Mouse (Mus musculus) embryonic facial prominence, embryonic 14.5 days (tissue): ENCODE data around the gene Ctbp2. TPM values are rescaled to one million over a fixed set of nuclear protein-coding genes. Genes with fewer than 3 reads are reported as not detected.

ENCODE experiments used
- ATAC-seq: fragments of 200-750 bp; cut with Nextera tagmentation; 2 replicates; pipeline ENCODE4 v1.8.0; 2017; ENCODE audit warnings: low read depth, moderate number of reproducible peaks, moderate TSS enrichment
- DNase-seq: peaks from one replicate; pipeline ENCODE4 v3.0.0-alpha.2; 2015; ENCODE audit warnings: low spot score
- H3K27ac ChIP-seq: fragments of 300-500 bp; sonication (generic); replicated peaks from 2 replicates; pipeline ENCODE4 v1.5.1; 2014; ENCODE audit warnings: low read depth, mild to moderate bottlenecking, low read length, moderate library complexity
- H3K27me3 ChIP-seq: fragments of 300-500 bp; sonication (generic); replicated peaks from 2 replicates; pipeline ENCODE4 v1.6.1; 2014; ENCODE audit warnings: low read length; ENCODE audit not compliant: control insufficient read depth, insufficient read depth
- H3K36me3 ChIP-seq: fragments of 300-500 bp; sonication (generic); 2 replicates; pipeline ENCODE4 v1.6.1; 2014; ENCODE audit warnings: low read length, mixed read lengths; ENCODE audit not compliant: control insufficient read depth, insufficient read depth
- H3K4me1 ChIP-seq: fragments of 300-500 bp; sonication (generic); 2 replicates; pipeline ENCODE4 v1.6.1; 2014; ENCODE audit warnings: antibody characterized with exemption, low read length; ENCODE audit not compliant: control insufficient read depth, insufficient read depth
- H3K4me2 ChIP-seq: fragments of 300-500 bp; sonication (generic); 2 replicates; pipeline ENCODE4 v1.6.1; 2014; ENCODE audit warnings: low read depth, mild to moderate bottlenecking, low read length, moderate library complexity, mixed read lengths
- H3K4me3 ChIP-seq: fragments of 300-500 bp; sonication (generic); 2 replicates; pipeline ENCODE4 v1.5.1; 2014; ENCODE audit warnings: low read depth, mild to moderate bottlenecking, low read length
- H3K9ac ChIP-seq: fragments of 300-500 bp; sonication (generic); 2 replicates; pipeline ENCODE4 v1.6.1; 2014; ENCODE audit warnings: low read depth, mild to moderate bottlenecking, low read length, moderate library complexity, mixed read lengths
- H3K9me3 ChIP-seq: fragments of 300-500 bp; sonication (generic); 2 replicates; pipeline ENCODE4 v1.6.1; 2016; ENCODE audit warnings: low read length; ENCODE audit not compliant: control insufficient read depth
- WGBS: fragments of 180-500 bp; shearing (Covaris S2); extraction: QIAGEN DNeasy Blood & Tissue Kit; methylation state at CpG from one replicate; pipeline ENCODE4 v1.1.7; 2014; 5-methylcytosine and 5-hydroxymethylcytosine counted together
- polyA plus RNA-seq: library from polyadenylated mRNA; unstranded; fragments of >200 nt; fragmentation: Nextera tagmentation; extraction: Ambion mirVana; gene quantifications from 2 replicates; pipeline ENCODE4 v1.2.1, GENCODE M21; 2014

Ctbp2 gene
- polyA plus RNA-seq, 1 experiment from 2014 or later: 63.0 TPM

- 95% methylated on average over 11 of the region's 11 CpGs for WGBS
- DNase-seq (no peak), ATAC-seq (no peak)
- no peaks in the 10 kb centered on the region; the same call in 1 of the 2 replicates for H3K4me1 ChIP-seq
- H3K36me3 ChIP-seq: peaks cover 49% of the 10 kb centered on the region
- H3K4me3 ChIP-seq: no peak overlapping the region
- no peaks in the 10 kb centered on the region for H3K9me3 ChIP-seq
- no peak overlapping the region for H3K27ac ChIP-seq
- H3K4me2 ChIP-seq: no peak overlapping the region
- no peak overlapping the region for H3K9ac ChIP-seq
- no peaks in the 10 kb centered on the region for H3K27me3 ChIP-seq
Observed at GRCm38 (mm10) chr7:132999061-132999460, 125.1 kb downstream of the Ctbp2 start.

GRCm38 (mm10) chr7:132998639-132999038 is 125.5 kb downstream of the Ctbp2 start:
- Histone ChIP-seq H3K4me3 (no peak overlapping the region), H3K27ac (no peak overlapping the region), H3K36me3 (peaks cover 53% of the 10 kb centered on the region), H3K4me2 (no peak overlapping the region), H3K27me3 (no peaks in the 10 kb centered on the region), H3K4me1 (no peaks in the 10 kb centered on the region; the same call in 1 of the 2 replicates), H3K9me3 (no peaks in the 10 kb centered on the region), H3K9ac (no peak overlapping the region)
- 96% methylated on average over 12 of the region's 12 CpGs for WGBS
- ATAC-seq (no peak), DNase-seq (no peak)

GRCm38 (mm10) chr7:132996391-132996790 is 127.8 kb downstream of the Ctbp2 start:
- WGBS: 85% methylated on average over 5 of the region's 5 CpGs

GRCm38 (mm10) chr7:132994628-132995191 is 129.4 kb downstream of the Ctbp2 start:
- WGBS: 70% methylated on average over 6 of the region's 6 CpGs
- no peak for DNase-seq

More at GRCm38 (mm10) chr7:132996391-132996790, 127.8 kb downstream of the Ctbp2 start:
- Histone ChIP-seq H3K4me3 (no peak overlapping the region), H3K9ac (no peak overlapping the region), H3K9me3 (no peaks in the 10 kb centered on the region), H3K27ac (no peak overlapping the region), H3K27me3 (no peaks in the 10 kb centered on the region), H3K4me1 (no peaks in the 10 kb centered on the region), H3K36me3 (peaks cover 67% of the 10 kb centered on the region), H3K4me2 (no peak overlapping the region)
- DNase-seq: no peak
- no peak for ATAC-seq

GRCm38 (mm10) chr7:132994120-132994519 is 130.0 kb downstream of the Ctbp2 start:
- WGBS: 89% methylated on average over 8 of the region's 8 CpGs
- no peak overlapping the region for H3K4me3 ChIP-seq
- H3K4me2 ChIP-seq: no peak overlapping the region
- no peaks in the 10 kb centered on the region for H3K9me3 ChIP-seq
- DNase-seq (no peak), ATAC-seq (no peak)
- peaks cover 88% of the 10 kb centered on the region for H3K36me3 ChIP-seq
- no peaks in the 10 kb centered on the region for H3K27me3 ChIP-seq
- H3K4me1 ChIP-seq: no peaks in the 10 kb centered on the region
- no peak overlapping the region for H3K9ac ChIP-seq
- H3K27ac ChIP-seq: no peak overlapping the region

More at GRCm38 (mm10) chr7:132994628-132995191, 129.4 kb downstream of the Ctbp2 start:
- Histone ChIP-seq H3K27me3 (no peaks in the 10 kb centered on the region), H3K4me3 (no peak overlapping the region), H3K4me1 (no peaks in the 10 kb centered on the region), H3K9ac (no peak overlapping the region), H3K36me3 (peaks cover 84% of the 10 kb centered on the region), H3K9me3 (no peaks in the 10 kb centered on the region), H3K27ac (no peak overlapping the region), H3K4me2 (no peak overlapping the region)
- no peak; the same call in 1 of the 2 replicates for ATAC-seq

- H3K9ac ChIP-seq: no peak overlapping the region
- ATAC-seq (peak; percentile 48; the same call in 1 of the 2 replicates), DNase-seq (peak; percentile 47)
- H3K36me3 ChIP-seq: peaks cover 88% of the 10 kb centered on the region
- no peak overlapping the region for H3K4me3 ChIP-seq
- WGBS: 86% methylated on average over 9 of the region's 9 CpGs
- H3K27ac ChIP-seq: no peak overlapping the region
- H3K27me3 ChIP-seq: no peaks in the 10 kb centered on the region
- H3K4me1 ChIP-seq: no peaks in the 10 kb centered on the region
- H3K9me3 ChIP-seq: no peaks in the 10 kb centered on the region
- no peak overlapping the region for H3K4me2 ChIP-seq
Observed at GRCm38 (mm10) chr7:132992967-132993615, 131.1 kb downstream of the Ctbp2 start.

- Histone ChIP-seq H3K4me2 (no peak overlapping the region), H3K27ac (no peak overlapping the region), H3K36me3 (peaks cover 83% of the 10 kb centered on the region), H3K9ac (no peak overlapping the region), H3K4me1 (no peaks in the 10 kb centered on the region), H3K27me3 (no peaks in the 10 kb centered on the region), H3K4me3 (no peak overlapping the region), H3K9me3 (no peaks in the 10 kb centered on the region)
- ATAC-seq (no peak), DNase-seq (no peak)
- 92% methylated on average over 14 of the region's 14 CpGs for WGBS
Observed at GRCm38 (mm10) chr7:132991240-132991900, 132.8 kb downstream of the Ctbp2 start.

- 88% methylated on average over 5 of the region's 5 CpGs for WGBS
- Histone ChIP-seq H3K4me1 (no peaks in the 10 kb centered on the region), H3K9me3 (no peaks in the 10 kb centered on the region), H3K4me2 (no peak overlapping the region), H3K36me3 (peaks cover 82% of the 10 kb centered on the region), H3K4me3 (no peak overlapping the region), H3K27me3 (no peaks in the 10 kb centered on the region), H3K27ac (no peak overlapping the region), H3K9ac (no peak overlapping the region)
- DNase-seq: no peak
- ATAC-seq: no peak
Observed at GRCm38 (mm10) chr7:132989839-132990238, 134.3 kb downstream of the Ctbp2 start.
